Mouse (Mus musculus) frontal cortex, adult (tissue): Measurements from ENCODE around the gene Coro6.

Experiments used
- ATAC-seq: cut with Nextera tagmentation; 2 replicates; pipeline ENCODE4 v1.9.2; 2017; ENCODE audit warnings: mild to moderate bottlenecking, moderate library complexity, mixed read lengths; ENCODE audit not compliant: low TSS enrichment

Coro6 gene

DNA sequence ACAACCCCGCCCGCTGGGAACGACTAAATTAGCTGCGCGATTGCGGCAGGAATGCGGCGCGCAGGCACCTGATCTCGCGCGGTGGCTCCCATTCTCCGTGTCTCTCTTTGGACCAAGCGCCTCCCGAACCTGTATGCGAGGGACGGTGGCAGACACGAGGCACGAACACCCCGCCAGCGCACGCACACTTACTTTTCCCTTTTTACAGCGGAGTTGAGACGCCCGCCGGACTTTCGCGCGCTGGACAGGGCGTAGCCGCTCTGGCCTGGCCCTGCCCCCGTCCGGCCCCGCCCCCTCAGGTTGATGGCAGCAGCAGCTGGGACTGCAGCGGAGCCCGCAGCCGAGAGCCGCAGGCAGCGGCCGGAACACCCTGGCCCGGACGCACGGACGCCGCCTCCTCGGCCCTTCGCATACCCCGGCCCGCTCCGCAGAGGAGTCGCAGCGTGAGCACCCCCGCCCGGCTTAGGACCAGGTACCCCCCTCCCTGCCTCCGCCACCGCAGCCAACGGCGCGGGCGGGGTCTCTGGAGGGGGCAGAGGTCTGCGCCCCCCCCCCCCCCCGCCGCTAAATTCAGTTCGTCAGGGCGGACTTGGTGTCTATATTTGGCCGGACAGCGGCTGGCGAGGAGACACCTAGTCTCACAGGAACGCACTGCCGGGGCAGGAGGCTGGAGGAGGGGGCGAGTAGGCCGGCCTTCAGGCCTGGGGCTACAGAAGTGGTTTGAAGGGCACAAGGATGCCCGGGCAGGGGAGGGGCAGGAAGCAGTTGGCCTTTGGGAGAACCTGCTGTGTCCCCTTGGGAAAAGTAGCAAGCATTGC, at the start of gene Coro6:
TSS of gene Coro6 (plus strand) at position 129 of the 818 bp plus-strand sequence.
- no peak for ATAC-seq

GRCm38 (mm10) chr11:77414141-77414839, 47.9 kb upstream of the Coro6 start:
- no peak for ATAC-seq

DNA sequence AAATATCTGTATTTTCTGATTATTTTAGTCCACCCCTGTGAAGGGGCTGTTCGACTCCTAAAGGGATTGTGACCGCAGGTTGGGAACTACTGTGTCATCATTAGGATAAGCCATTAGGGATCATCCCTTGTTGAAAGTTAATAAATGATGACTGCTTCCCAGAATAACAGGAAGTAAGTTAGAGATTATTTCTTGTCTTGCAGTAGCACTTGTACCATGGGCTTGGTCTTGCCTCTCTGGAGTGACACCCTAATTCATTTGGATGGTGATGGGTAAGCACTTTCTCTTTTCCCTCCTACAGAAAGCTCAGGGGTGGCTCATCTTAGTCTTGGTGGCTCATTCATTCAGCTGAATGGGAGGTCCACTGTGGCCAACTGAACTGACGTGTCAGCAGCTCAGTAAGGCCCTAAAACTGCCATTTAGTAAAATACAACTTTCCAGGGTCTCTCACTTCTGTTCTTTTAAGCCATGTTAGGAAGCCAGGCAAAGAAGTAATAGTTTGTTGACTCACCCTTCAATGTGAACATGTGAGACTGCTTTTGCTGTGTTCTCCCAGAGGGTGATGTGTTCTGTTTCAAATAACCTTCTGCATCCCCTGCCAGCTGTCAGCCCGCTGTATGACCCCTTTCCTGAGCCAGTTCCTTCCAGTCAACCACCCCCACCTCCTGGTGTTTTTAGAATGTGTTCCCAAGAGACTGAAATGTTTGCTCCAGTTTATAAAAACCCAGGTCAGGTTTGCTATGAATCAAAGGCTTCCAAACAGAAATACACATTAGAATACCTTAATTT, 45.8 kb upstream of the Coro6 start:
- no peak for ATAC-seq

- no peak for ATAC-seq
Observed at GRCm38 (mm10) chr11:77418021-77418420, 44.2 kb upstream of the Coro6 start.

GRCm38 (mm10) chr11:77423175-77423859, 38.9 kb upstream of the Coro6 start:
- ATAC-seq: no peak

DNA sequence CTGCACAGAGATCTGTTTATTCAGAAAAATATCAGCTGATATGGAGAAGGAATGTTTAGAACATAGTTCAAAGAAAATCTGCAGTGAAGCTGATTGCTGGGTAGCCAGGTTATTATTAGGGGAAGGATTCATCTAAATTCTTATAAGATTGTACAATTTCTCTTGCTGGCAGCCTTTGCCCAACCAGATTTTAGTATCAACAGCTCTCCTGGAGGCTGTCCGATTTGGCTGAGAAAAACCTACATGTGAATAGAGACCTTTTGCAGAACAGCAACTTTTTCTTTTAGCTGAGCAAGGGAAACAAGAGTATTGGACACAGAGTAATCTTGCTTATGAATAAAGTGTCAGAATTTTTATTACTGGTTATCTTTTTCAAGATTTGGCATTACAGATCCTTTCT, 33.8 kb upstream of the Coro6 start:
- no peak for ATAC-seq

- ATAC-seq: no peak
Observed at GRCm38 (mm10) chr11:77437026-77437425, 25.2 kb upstream of the Coro6 start.

DNA sequence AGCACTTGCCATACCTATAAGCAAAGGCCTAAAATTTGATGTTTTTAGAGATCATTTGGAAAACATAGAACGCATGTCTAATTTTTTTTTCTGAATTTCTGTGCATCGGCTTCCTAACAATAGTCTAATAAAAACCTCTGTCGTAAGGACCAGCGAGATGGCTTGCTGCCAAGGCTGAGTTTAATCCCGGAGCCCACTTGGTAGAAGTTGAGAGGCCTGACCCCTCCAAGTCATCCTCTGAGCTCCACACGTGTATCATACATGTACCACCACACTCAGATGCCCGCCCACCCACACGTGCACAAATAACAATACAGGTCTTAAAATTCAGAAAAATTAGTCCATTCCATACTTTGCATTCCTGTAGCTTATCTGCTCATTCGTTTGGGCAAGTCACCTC, 22.1 kb upstream of the Coro6 start:
- ATAC-seq: no peak

DNA sequence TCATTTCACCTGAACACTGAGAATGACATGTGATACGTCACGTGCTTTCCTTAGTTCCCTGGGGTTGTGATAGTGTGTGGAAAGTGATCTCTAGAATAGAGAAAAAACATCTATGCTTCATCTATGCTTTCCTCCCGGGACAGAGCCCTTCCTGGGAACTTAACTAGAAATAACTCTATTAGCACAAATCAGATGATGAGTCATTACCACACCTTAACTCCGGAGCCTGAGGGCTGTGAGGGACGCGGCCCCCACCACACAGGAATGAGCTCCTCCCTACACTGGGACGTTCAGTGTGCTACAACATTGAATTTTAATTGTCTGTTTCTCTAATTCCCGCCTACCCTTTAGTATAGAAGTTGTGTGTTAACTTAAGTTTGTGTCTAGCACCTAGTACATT, 21.2 kb upstream of the Coro6 start:
- ATAC-seq: no peak

GRCm38 (mm10) chr11:77442186-77443170, 19.7 kb upstream of the Coro6 start:
- peak; percentile 48; the same call in 1 of the 2 replicates for ATAC-seq

GRCm38 (mm10) chr11:77444939-77445338, 17.3 kb upstream of the Coro6 start:
- ATAC-seq: no peak

- ATAC-seq: peak; percentile 79
Observed at GRCm38 (mm10) chr11:77446628-77447041, 15.6 kb upstream of the Coro6 start.

- ATAC-seq: no peak
Observed at GRCm38 (mm10) chr11:77449224-77449623, 13.0 kb upstream of the Coro6 start.

GRCm38 (mm10) chr11:77451670-77452069, 10.5 kb upstream of the Coro6 start:
- no peak for ATAC-seq

DNA sequence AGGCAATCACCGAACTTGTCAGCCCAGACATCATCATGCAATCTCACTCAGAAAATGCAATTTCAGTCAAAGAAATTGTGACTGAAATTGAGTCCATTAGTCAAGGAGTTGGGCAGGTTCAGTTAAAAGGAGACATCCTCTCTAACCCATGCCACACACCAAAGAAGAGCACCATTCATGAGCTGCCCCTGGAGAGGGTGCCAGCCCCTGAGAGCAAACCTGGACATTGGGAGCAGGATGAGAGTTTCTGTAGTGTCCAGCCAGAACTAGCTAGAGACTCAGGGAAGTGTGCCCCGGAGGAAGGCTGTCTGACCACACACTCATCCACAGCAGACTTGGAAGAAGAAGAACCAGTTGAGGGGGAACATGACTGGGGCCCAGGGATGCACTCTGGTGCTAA, 8.8 kb upstream of the Coro6 start:
- no peak for ATAC-seq

- ATAC-seq: no peak
Observed at GRCm38 (mm10) chr11:77455770-77456510, 6.3 kb upstream of the Coro6 start.

- no peak for ATAC-seq
Observed at GRCm38 (mm10) chr11:77456866-77457265, 5.3 kb upstream of the Coro6 start.

DNA sequence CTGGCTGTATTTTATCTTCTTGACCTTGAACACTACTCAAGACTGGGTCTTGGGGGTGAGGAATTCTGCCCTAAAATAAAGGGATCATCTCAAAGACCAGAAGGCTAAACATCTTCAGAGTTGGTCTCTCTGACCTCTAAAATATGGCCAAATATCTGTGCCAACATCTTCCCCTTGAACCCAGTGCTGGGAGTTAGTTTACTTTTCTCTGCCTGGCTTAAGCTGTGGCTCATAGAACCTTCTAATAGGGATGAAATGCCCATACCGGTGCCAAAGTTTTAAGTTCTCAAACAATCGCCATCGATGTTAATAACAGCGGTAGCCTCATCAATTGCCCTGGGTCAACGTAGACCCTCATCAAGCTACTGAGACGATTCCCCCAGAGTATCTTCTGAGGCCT, 355 bp upstream of the Coro6 start:
- ATAC-seq: no peak

- no peak for ATAC-seq
Observed at GRCm38 (mm10) chr11:77463101-77463445, 862 bp downstream of the Coro6 start.

DNA sequence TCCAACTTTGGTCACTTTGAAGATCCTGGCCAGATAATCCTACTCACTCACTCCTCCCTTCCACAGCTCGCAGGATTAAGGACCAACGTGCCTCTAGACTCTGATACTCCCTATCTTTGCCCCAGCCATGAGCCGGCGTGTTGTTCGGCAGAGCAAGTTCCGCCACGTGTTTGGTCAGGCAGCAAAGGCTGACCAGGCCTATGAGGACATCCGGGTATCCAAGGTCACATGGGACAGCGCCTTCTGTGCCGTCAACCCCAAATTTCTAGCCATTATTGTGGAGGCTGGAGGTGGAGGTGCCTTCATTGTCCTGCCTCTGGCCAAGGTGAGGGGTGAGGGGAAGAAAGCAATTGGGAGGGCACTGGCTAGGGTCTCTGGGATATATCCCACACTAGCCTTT, 1.6 kb downstream of the Coro6 start:
- ATAC-seq: no peak
